Mouse (Mus musculus) 3T3-L1 (cell line): ENCODE results near the gene Afap1l2.

Source experiments
- DNase-seq: peaks from one replicate; pipeline ENCODE4 v3.0.0-alpha.2; 2015; ENCODE audit warnings: low read depth, low spot score

The Afap1l2 gene

DNA sequence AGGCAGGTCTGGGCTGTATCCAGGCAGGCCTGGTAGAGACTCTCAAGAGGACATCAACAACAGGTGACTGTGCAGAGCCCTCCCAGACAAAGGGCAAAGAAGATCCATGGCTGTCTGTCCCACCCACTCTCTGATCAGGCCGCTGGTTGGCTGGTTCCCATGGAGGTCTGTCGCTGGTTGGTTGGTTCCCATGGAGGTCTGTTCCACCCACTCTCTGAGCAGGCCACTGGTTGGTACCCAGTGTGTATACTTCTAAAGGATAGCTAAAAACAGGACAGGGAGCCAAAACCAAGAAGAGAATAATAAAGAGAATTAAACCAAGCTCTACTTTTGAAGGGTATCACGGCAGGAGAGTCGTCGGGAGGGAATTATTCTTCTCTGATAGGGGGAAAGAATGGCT is 31.5 kb downstream of the Afap1l2 start:
- DNase-seq = peak; percentile 66

DNA sequence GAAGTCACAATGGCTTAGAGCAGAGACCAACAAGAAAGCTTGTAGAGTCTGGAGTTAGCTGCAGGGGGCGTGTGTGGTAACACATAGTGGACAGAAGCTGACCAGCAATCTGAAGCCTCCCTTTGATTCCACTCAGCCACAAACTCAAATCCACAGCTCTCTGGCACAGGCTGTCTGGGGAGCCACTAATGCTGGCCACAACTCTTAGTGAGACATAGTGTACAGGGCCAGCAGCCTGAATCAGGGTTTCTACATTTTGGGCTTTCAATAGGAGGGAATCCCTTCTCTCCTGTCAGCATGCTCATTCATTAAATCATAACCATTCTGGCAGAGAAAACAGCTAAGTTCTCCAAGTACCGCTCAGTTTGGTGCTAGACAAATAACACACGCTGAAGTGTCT is 32.5 kb downstream of the Afap1l2 start:
- no peak for DNase-seq

GRCm38 (mm10) chr19:56974159-56974558 is 33.9 kb downstream of the Afap1l2 start:
- no peak for DNase-seq

- no peak for DNase-seq
Measured at GRCm38 (mm10) chr19:56972768-56973167, 35.3 kb downstream of the Afap1l2 start.

- no peak for DNase-seq
Measured at GRCm38 (mm10) chr19:56971347-56971746, 36.7 kb downstream of the Afap1l2 start.

GRCm38 (mm10) chr19:56963876-56964275 is 44.2 kb downstream of the Afap1l2 start:
- no peak for DNase-seq

DNA sequence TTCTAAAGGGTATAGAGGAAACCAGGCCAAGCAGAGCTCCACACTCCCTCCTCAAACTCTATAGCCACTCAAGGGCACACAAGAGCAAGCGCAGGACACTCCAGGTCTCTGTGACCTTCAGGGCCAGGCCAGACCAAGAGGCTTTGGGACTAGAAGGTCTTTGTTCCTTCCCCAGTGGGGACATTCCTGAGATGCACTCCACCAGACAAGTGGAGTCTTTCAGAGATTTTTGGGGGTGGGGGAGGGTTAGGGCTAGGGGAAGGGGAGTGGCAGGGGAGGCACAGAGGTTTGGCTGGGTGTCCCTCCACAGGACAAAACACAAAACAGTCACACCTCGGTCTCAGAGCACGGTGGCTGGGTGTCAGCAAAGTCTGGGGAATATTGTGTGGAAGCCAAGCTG is 48.4 kb downstream of the Afap1l2 start:
- DNase-seq = no peak

DNA sequence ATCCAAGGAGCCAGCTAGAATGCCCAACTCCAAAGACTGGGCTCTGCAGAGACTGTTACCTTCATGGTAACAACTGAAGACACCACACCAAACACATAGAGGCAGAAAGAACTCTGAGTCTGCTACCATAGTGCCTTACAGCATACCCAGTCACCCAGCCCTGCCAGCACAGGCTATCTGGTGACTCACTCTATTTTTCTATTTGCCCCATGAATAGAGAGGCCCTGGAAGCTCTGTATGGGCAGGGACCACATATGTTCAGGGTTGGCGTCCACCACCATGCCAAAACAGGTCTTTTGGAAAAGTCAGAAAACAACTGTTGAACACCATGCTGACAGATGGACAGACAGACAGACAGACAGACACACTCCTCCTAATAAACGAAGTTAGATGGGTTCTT is 49.0 kb downstream of the Afap1l2 start:
- DNase-seq = peak; percentile 32

DNA sequence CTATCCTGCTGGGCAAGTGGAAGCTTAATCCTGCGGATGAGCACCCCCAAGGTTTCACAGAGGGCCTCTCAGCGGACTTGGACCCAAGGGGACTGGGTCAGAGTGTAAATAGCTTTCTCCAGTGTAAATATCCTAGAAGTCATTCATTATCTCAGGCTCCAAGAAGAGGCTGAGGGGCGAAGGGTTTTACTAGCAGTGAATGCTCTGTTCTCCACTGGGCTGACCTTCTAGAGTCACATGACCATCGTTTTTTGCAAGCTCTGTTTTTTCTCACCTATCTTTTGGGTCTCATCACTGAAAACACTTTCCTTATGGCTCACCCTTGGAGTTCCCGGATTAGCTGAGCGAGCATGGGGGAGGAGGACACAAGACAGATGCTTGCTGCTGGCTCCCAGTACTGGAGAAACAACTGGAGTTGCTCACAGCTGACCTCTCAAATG is 49.4 kb downstream of the Afap1l2 start:
- no peak for DNase-seq

- DNase-seq = no peak
Measured at GRCm38 (mm10) chr19:56958011-56958410, 50.0 kb downstream of the Afap1l2 start.

DNA sequence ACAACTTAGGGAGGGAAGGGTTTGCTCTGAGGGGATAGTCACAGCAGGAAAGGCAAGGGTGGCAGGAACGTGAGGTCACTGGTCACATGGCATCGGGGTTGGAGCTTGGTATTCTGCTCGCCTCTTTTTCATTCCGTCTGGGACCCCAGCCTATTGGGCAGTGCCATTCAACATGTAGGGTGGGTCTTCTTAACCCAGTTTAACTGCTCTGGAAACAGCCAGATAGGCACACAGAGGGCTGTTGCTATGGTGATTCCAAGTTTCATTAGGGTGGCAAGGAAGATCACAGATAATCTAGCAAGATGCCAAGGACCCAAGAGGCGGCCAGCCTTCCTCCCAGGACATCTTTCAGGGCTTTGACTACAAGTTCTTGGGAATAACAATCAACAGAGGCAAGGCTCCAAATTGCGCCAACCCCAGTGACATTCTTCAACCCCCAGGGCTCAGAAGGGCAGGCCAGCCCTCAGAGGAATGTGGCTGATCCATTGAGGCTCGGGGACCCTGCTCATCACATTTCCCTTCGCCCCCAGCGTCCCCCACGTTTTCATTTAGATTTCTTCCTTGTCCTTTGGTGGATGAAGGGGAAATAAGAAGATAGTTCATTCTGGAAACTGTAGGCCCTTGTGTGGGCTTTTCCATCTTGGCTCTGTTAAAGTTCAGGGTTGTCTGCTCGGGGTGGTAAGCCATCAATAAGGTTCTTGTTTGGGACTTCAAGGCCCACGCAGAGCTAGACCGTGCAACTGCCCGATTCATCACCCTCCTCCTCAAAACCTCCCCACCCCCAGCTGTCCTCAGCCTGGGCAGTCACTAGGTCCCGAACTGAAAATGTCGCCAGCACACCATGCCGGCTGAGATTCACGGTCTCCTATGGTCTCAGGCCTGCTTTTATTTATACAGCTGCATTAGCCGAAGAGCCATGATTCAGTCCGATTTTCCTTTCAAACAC is 52.2 kb downstream of the Afap1l2 start:
- DNase-seq = no peak

GRCm38 (mm10) chr19:56954857-56955256 is 53.2 kb downstream of the Afap1l2 start:
- DNase-seq = no peak

DNA sequence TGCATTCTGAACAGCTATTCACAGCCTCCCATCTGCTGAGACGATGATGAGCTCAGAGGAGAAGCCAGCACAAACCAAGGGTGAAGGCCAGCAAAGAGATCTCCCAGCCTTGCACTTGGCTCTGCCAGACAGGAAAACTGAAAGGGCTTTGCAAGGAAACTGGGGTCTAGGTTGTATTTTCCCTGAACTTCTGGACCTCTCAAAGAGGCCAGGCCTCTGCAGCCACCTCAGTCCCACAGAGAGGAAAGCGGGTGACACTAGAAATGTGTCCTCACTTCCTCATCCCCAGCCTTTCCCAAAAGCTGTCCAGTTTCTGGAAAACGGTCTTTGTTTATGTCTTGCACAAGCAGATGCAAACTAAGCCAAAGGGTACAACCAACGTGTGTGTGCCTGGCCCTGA is 54.2 kb downstream of the Afap1l2 start:
- DNase-seq = no peak

- DNase-seq = no peak
Measured at GRCm38 (mm10) chr19:56950818-56951217, 57.2 kb downstream of the Afap1l2 start.

DNA sequence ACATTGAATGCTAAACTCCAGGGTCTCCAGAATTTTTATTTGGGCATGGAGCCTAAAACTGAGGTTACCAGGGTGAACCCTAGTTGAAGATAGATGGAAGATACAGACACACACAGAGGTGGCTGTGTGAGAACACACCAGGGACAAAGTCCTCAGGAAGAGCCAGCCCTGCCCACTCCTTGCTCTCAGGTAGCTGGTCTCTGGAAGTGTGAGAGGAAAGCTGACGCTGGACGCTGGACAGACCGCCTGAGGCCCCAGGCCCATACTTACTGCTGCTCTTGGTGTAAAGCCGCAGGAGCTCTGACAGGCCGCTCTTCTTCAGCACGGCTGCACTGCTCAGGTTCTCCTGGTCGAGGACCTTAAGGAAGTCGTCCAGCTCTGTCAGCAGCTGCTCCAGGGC is 58.2 kb downstream of the Afap1l2 start:
- DNase-seq = no peak

GRCm38 (mm10) chr19:56947971-56948610 is 59.9 kb downstream of the Afap1l2 start:
- DNase-seq = no peak

GRCm38 (mm10) chr19:56946727-56947126 is 61.3 kb downstream of the Afap1l2 start:
- DNase-seq = no peak

- DNase-seq = no peak
Measured at GRCm38 (mm10) chr19:56946277-56946676, 61.8 kb downstream of the Afap1l2 start.

GRCm38 (mm10) chr19:56945621-56946020 is 62.4 kb downstream of the Afap1l2 start:
- DNase-seq = no peak

DNA sequence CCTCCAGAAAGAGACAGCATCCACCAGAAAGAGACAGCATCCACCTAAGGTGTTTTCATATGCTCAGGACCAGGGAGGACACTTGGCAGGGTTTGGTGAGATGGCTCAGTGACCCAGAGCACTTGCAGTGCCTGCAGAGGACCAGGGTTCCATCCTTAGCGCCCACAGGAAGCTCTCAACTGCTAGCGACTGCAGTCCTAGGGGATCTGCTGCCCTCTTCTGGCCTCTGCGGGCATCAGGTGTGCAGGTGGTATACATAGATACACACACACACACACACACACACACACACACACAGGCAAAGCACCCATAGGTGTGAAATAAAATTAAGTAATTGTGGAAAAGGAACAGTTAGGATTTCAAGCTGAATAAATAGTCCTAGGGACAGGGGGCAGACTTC is 63.2 kb downstream of the Afap1l2 start:
- DNase-seq = no peak

- DNase-seq = no peak
Measured at GRCm38 (mm10) chr19:56944211-56944610, 63.8 kb downstream of the Afap1l2 start.

GRCm38 (mm10) chr19:56942216-56942615 is 65.8 kb downstream of the Afap1l2 start:
- DNase-seq = peak; percentile 75

- no peak for DNase-seq
Measured at GRCm38 (mm10) chr19:56940507-56940906, 67.5 kb downstream of the Afap1l2 start.
